Comparison of ENCODE assay signal across 10 mouse cellular contexts in genomic region chr12:12681101-12681500, GRCm38 (mm10).
A peak's percentile ranks its signal among the peaks of the same experiment; 100 is the strongest.
DNase-seq lines count a peak whose midpoint lies in the region; ATAC-seq and TF ChIP-seq lines count a peak whose summit lies in the region.
"Had no signal": no experiment of that assay in that cellular context is flagged by ENCODE, and none has a peak within 500 bp of the region (broad histone marks: within the 10 kb centered on the region; RNA-seq: fewer than 3 reads in every experiment).

No protein-coding gene starts in this region.

- intact Hi-C loops in left cerebral cortex, adult 2 months (cut with DNase I), result loop anchor here (2.0 to 10.0 kb wide), 2 partner anchors 258 to 534 kb away; no protein-coding TSS in a partner anchor
- intact Hi-C loops in gastrocnemius, postnatal 14 days (cut with DNase I; ENCODE audit: low total_unique reads), result no loop called here

- 5% methylated on average over 6 of the region's 6 CpGs for WGBS in forebrain, embryonic 11.5 days
- 18% methylated on average over 6 of the region's 6 CpGs for WGBS in limb, embryonic 12.5 days
- WGBS in stomach, embryonic 14.5 days, result 30% methylated on average over 6 of the region's 6 CpGs

- peaks cover 44% of the 10 kb centered on the region for H3K4me1 ChIP-seq in forebrain, embryonic 11.5 days (replicated peaks; ENCODE audit: control insufficient read depth, insufficient read depth, low read length)
- H3K4me1 ChIP-seq in limb, embryonic 12.5 days (replicated peaks), result peaks cover 41% of the 10 kb centered on the region
- peaks cover 23% of the 10 kb centered on the region; the same call in 1 of the 2 replicates for H3K4me1 ChIP-seq in stomach, embryonic 14.5 days (ENCODE audit: control insufficient read depth, insufficient read depth, low read length)

- H3K36me3 ChIP-seq in forebrain, embryonic 11.5 days (ENCODE audit: control insufficient read depth, insufficient read depth, low read length), result no peaks in the 10 kb centered on the region
- no peaks in the 10 kb centered on the region for H3K36me3 ChIP-seq in limb, embryonic 12.5 days
- no peaks in the 10 kb centered on the region for H3K36me3 ChIP-seq in stomach, embryonic 14.5 days (ENCODE audit: control insufficient read depth, insufficient read depth, low read length)

- ATAC-seq in forebrain, embryonic 11.5 days (replicated peaks; ENCODE audit: low FRiP score), result peak; percentile 67
- ATAC-seq in limb, embryonic 12.5 days (ENCODE audit: insufficient number of reproducible peaks, insufficient read depth, low FRiP score, low TSS enrichment, low read depth), result no peak
- ATAC-seq in stomach, embryonic 14.5 days (ENCODE audit: insufficient number of reproducible peaks, insufficient read depth, low FRiP score, low read depth), result no peak; the same call in 1 of the 2 replicates

- peak overlapping the region; percentile 70 for H3K27ac ChIP-seq in left cerebral cortex, adult 2 months
- peak overlapping the region; percentile 83 for H3K27ac ChIP-seq in forebrain, embryonic 11.5 days (ENCODE audit: low read depth, low read length)
- H3K27ac ChIP-seq in limb, embryonic 12.5 days, result peak overlapping the region; percentile 57; the same call in 1 of the 2 replicates
- peak overlapping the region; percentile 55; the same call in 1 of the 2 replicates for H3K27ac ChIP-seq in stomach, embryonic 14.5 days (ENCODE audit: low read length)
- H3K27ac ChIP-seq: heart, adult 2 months had no signal

- no peak for TF ChIP-seq CTCF in left cerebral cortex, adult 2 months (IDR thresholded peaks at IDR 0.05)

- peak overlapping the region; percentile 49 for H3K4me2 ChIP-seq in forebrain, embryonic 11.5 days (ENCODE audit: low read depth, low read length, severe bottlenecking)
- H3K4me2 ChIP-seq in limb, embryonic 12.5 days, result peak overlapping the region; percentile 56
- H3K4me2 ChIP-seq in stomach, embryonic 14.5 days (replicated peaks; ENCODE audit: low read depth, low read length), result peak overlapping the region; percentile 42

- peak overlapping the region; percentile 19; the same call in 1 of the 2 replicates for H3K4me3 ChIP-seq in left cerebral cortex, adult 2 months
- peak overlapping the region; percentile 16; the same call in 1 of the 2 replicates for H3K4me3 ChIP-seq in forebrain, embryonic 11.5 days (ENCODE audit: low read depth, low read length)
- H3K4me3 ChIP-seq in limb, embryonic 12.5 days (replicated peaks), result peak overlapping the region; percentile 31
- 0 out of 2 replicates have a peak overlapping the region, but pooled peaks have one; percentile 9 for H3K4me3 ChIP-seq in stomach, embryonic 14.5 days (ENCODE audit: low read depth, low read length)

- H3K27me3 ChIP-seq in forebrain, embryonic 11.5 days (ENCODE audit: control insufficient read depth, insufficient read depth, low read length), result no peaks in the 10 kb centered on the region
- H3K27me3 ChIP-seq in limb, embryonic 12.5 days, result peaks cover 3% of the 10 kb centered on the region; the same call in 1 of the 2 replicates
- H3K27me3 ChIP-seq in stomach, embryonic 14.5 days (ENCODE audit: control insufficient read depth, insufficient read depth, low read length), result no peaks in the 10 kb centered on the region

- no peaks in the 10 kb centered on the region for H3K9me3 ChIP-seq in forebrain, embryonic 11.5 days (ENCODE audit: control insufficient read depth, low read length)
- H3K9me3 ChIP-seq in limb, embryonic 12.5 days, result no peaks in the 10 kb centered on the region
- H3K9me3 ChIP-seq in stomach, embryonic 14.5 days (ENCODE audit: control insufficient read depth, low read depth, low read length), result no peaks in the 10 kb centered on the region

- peak overlapping the region; percentile 56 for H3K9ac ChIP-seq in forebrain, embryonic 11.5 days (ENCODE audit: low read length)
- peak overlapping the region; percentile 50 for H3K9ac ChIP-seq in limb, embryonic 12.5 days (replicated peaks)
- no peak overlapping the region for H3K9ac ChIP-seq in stomach, embryonic 14.5 days (replicated peaks; ENCODE audit: low read depth, low read length)

- DNase-seq in left cerebral cortex, adult 2 months (ENCODE audit: extremely low spot score in 1 of 2, low spot score in 2 of 2), result no peak
- no peak for DNase-seq in left cerebral cortex, adult 11 months (ENCODE audit: low spot score)
- DNase-seq in forebrain, embryonic 11.5 days (ENCODE audit: low spot score), result peak; percentile 72
- no peak for DNase-seq in left cerebral cortex, adult 8-10 months (ENCODE audit: low spot score in 2 of 2)
- DNase-seq in gastrocnemius, postnatal 14 days, result no peak
- DNase-seq in urinary bladder, postnatal 25 days (ENCODE audit: low spot score), result no peak
- DNase-seq: lung, adult 2 months had no signal
